Mouse (Mus musculus): ENCODE results near the gene Pnkp.

Gene Pnkp

GRCm38 (mm10) chr7:44905430-44905829 is 48.5 kb downstream of the Pnkp start:
- no peak for DNase-seq (ENCODE audit: low spot score)

GRCm38 (mm10) chr7:44908706-44909476 is 52.0 kb downstream of the Pnkp start:
- DNase-seq (ENCODE audit: low spot score), result no peak
